Mouse (Mus musculus): Measurements from ENCODE around the gene Ptpa.

DNA sequence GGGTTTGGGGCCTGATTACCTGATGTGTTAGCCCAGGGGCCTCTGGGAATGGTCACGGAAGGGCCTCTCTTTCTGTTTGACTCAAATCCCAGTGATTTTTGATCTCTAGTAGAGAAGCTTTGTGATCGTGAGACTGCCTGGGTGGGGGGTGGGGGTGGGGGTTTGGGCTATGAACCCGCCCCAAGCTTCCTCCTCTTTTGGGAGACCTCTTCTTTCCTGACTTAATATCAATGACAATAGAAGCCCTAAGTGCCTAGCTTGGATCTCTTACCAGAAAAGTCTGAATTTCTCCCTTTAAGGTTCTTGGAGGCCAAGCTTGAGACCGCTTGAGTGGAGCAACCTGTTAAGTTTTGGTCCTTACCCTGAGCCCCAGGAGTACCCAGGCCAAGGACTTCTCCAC is 58.9 kb downstream of the Ptpa start:
- TF ChIP-seq CTCF (conservative IDR thresholded peaks at IDR 0.05 in 1 of 2, IDR thresholded peaks at IDR 0.05 in 1 of 2; ENCODE audit: low read depth in 2 of 2, low read length in 2 of 2) = no peak
- TF ChIP-seq MXI1 (IDR thresholded peaks at IDR 0.05; ENCODE audit: low read depth, low read length) = no peak
- no peak for TF ChIP-seq BHLHE40 (IDR thresholded peaks at IDR 0.05; ENCODE audit: low read depth, low read length)
- TF ChIP-seq POLR2A (IDR thresholded peaks at IDR 0.05; ENCODE audit: low read depth, low read length) = no peak
- no peak for TF ChIP-seq EP300 (IDR thresholded peaks at IDR 0.05; ENCODE audit: low read length)
- no peak for TF ChIP-seq SIN3A (IDR thresholded peaks at IDR 0.05; ENCODE audit: low read length)
- no peak for TF ChIP-seq HCFC1 (IDR thresholded peaks at IDR 0.05; ENCODE audit: low read depth, low read length)
- no peak for TF ChIP-seq ZMIZ1 (IDR thresholded peaks at IDR 0.05; ENCODE audit: low read depth, low read length)

Measured in CH12.LX (cell line).